Mouse (Mus musculus) midbrain, embryonic 15.5 days (tissue): ENCODE results near the gene Fbxw4. TPM values are rescaled to one million over a fixed set of nuclear protein-coding genes. Genes with fewer than 3 reads are reported as not detected.

Experiments used
- ATAC-seq: fragments of 200-750 bp; cut with Nextera tagmentation; replicated peaks from 2 replicates; pipeline ENCODE4 v1.8.0; 2017; ENCODE audit warnings: moderate TSS enrichment
- H3K27ac ChIP-seq: fragments of 300-500 bp; sonication (generic); 2 replicates; pipeline ENCODE4 v1.5.1; 2015; ENCODE audit warnings: mild to moderate bottlenecking, inconsistent platforms
- H3K27me3 ChIP-seq: fragments of 300-500 bp; sonication (generic); replicated peaks from 2 replicates; pipeline ENCODE4 v1.6.1; 2015; ENCODE audit warnings: inconsistent platforms
- H3K36me3 ChIP-seq: fragments of 300-500 bp; sonication (generic); replicated peaks from 2 replicates; pipeline ENCODE4 v1.6.1; 2015; ENCODE audit warnings: inconsistent platforms
- H3K4me1 ChIP-seq: fragments of 300-500 bp; sonication (generic); 2 replicates; pipeline ENCODE4 v1.6.1; 2015; ENCODE audit warnings: inconsistent platforms
- H3K4me2 ChIP-seq: fragments of 300-500 bp; sonication (generic); 2 replicates; pipeline ENCODE4 v1.6.1; 2015; ENCODE audit warnings: inconsistent platforms, mild to moderate bottlenecking, moderate library complexity
- H3K4me3 ChIP-seq: fragments of 300-500 bp; sonication (generic); 2 replicates; pipeline ENCODE4 v1.5.1; 2015; ENCODE audit warnings: mild to moderate bottlenecking, inconsistent platforms
- H3K9ac ChIP-seq: fragments of 300-500 bp; sonication (generic); 2 replicates; pipeline ENCODE4 v1.6.1; 2015; ENCODE audit warnings: mild to moderate bottlenecking, inconsistent platforms
- H3K9me3 ChIP-seq: fragments of 300-500 bp; sonication (generic); 2 replicates; pipeline ENCODE4 v1.6.1; 2016; ENCODE audit warnings: inconsistent platforms
- WGBS: fragments of 180-500 bp; shearing (Covaris S2); methylation state at CpG from one replicate; pipeline ENCODE4 v1.1.7; 2015; ENCODE audit warnings: mixed read lengths; 5-methylcytosine and 5-hydroxymethylcytosine counted together
- polyA plus RNA-seq: library from polyadenylated mRNA; unstranded; fragments of >200 nt; fragmentation: Nextera tagmentation; extraction: Ambion mirVana; gene quantifications from 2 replicates; pipeline ENCODE4 v1.2.1, GENCODE M21; 2015

The Fbxw4 gene
- polyA plus RNA-seq, 1 experiment from 2014 or later, result 6.1 TPM

DNA sequence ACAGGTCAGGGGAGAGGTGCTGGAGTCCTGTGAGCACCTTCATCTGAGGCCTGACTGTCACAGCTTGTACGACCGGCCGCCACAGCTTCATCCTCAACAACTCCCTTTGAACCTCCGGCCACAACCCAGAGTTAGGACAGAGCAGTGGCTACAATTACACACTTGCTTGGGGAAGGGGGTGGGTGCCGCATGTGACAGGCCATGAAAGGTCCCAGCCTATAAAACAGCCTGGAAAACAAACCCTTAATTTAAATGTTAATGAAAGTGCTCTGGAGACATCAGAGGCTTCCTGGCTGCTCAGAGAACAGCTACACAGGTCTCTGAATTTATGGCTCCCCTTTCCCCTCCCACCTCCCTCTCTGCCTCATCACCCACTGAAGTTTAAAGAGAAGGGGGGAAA is 38.0 kb downstream of the Fbxw4 start:
- no peak for ATAC-seq
- no peaks in the 10 kb centered on the region for H3K9me3 ChIP-seq
- H3K36me3 ChIP-seq, result no peaks in the 10 kb centered on the region
- no peaks in the 10 kb centered on the region for H3K27me3 ChIP-seq
- H3K4me3 ChIP-seq, result no peak overlapping the region
- no peak overlapping the region for H3K27ac ChIP-seq
- H3K4me1 ChIP-seq, result peaks cover 3% of the 10 kb centered on the region; the same call in 1 of the 2 replicates
- H3K4me2 ChIP-seq, result no peak overlapping the region
- no peak overlapping the region for H3K9ac ChIP-seq
- WGBS, result 38% methylated on average over 5 of the region's 5 CpGs

DNA sequence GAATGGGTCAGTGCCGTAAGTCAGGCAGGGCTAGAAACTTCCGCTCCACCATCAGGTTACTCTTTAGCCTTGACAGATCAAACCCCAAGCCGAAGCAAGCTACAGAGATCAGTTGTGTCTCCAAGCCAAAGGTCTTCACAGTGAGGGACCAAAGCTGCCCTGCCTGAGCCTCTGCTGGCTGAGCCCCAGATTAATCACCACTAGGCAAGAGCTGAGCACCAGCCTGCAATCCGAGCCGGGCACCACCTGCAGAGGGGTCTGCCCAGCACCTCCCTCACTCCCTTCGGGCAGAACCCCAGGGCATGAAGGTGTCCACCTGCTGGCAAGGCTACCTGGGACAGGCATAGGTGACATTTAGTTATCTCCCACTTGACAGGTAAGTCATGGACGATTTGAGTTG is 39.1 kb downstream of the Fbxw4 start:
- H3K4me1 ChIP-seq, result peaks cover 14% of the 10 kb centered on the region
- no peaks in the 10 kb centered on the region for H3K36me3 ChIP-seq
- no peaks in the 10 kb centered on the region for H3K27me3 ChIP-seq
- no peak overlapping the region for H3K9ac ChIP-seq
- H3K4me2 ChIP-seq, result no peak overlapping the region
- 67% methylated on average over 7 of the region's 7 CpGs for WGBS
- no peak overlapping the region for H3K4me3 ChIP-seq
- no peaks in the 10 kb centered on the region for H3K9me3 ChIP-seq
- ATAC-seq, result no peak
- H3K27ac ChIP-seq, result no peak overlapping the region

DNA sequence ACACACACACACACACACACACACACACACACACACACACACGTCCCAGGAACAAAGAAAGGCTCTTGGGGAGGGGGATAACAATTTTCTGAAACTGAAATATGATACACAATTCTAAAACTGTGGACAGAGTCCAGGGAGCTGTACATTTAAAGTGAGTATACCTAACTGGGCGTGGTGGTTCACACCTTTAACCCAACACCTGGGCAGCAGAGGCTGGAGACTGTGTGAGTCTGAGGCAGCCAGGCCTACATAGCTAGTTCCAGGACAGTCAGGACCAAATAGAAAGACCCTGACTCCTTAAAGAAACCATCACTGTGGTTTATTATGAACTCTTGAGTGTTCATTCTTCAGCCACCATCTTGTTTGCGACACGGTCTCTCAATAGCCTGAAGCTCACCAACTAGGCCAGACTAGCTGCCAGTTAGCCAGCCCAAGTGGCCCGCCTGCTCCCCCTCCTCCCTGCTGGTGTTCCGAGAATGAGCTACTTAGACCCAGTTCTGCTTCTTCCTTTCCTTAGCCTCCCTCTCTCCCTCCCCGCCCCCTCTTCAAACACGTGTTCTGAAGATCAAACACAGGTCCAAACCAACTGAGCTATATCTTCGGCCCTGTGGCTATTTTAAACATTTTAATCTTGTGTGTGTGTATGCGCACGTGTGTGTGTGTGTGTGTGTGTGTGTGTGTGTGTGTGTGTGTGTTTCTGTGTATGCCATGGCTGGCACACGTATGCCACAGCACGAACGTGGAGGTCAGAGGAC is 40.2 kb downstream of the Fbxw4 start:
- Histone ChIP-seq H3K4me3 (no peak overlapping the region), H3K9ac (no peak overlapping the region), H3K36me3 (no peaks in the 10 kb centered on the region), H3K27ac (no peak overlapping the region), H3K4me2 (no peak overlapping the region), H3K9me3 (no peaks in the 10 kb centered on the region), H3K4me1 (peaks cover 25% of the 10 kb centered on the region), H3K27me3 (no peaks in the 10 kb centered on the region)
- no peak for ATAC-seq
- 84% methylated on average over 14 of the region's 14 CpGs for WGBS

DNA sequence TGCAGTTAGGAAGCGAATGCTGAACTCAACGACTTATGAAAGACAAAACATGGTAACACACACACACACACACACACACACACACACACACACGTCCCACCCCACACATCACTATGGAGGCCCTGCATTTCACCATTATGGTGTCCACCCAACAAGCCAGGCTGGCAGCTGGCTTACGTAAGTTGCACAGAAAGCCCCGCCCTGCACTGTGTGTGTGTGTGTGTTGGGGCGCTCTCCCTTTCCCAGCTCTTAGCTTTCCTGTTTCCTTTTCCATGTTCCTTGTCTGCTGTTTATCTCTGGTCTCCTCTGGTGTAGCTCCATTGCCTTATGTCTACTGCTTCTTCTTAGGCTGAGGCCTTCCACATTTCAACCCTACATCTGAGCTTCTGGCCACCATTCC is 41.9 kb downstream of the Fbxw4 start:
- 91% methylated on average over 6 of the region's 6 CpGs for WGBS
- no peaks in the 10 kb centered on the region for H3K36me3 ChIP-seq
- ATAC-seq, result no peak
- no peaks in the 10 kb centered on the region for H3K9me3 ChIP-seq
- no peak overlapping the region for H3K9ac ChIP-seq
- no peak overlapping the region for H3K4me3 ChIP-seq
- no peak overlapping the region for H3K4me2 ChIP-seq
- H3K27me3 ChIP-seq, result no peaks in the 10 kb centered on the region
- H3K27ac ChIP-seq, result no peak overlapping the region
- peaks cover 27% of the 10 kb centered on the region for H3K4me1 ChIP-seq

DNA sequence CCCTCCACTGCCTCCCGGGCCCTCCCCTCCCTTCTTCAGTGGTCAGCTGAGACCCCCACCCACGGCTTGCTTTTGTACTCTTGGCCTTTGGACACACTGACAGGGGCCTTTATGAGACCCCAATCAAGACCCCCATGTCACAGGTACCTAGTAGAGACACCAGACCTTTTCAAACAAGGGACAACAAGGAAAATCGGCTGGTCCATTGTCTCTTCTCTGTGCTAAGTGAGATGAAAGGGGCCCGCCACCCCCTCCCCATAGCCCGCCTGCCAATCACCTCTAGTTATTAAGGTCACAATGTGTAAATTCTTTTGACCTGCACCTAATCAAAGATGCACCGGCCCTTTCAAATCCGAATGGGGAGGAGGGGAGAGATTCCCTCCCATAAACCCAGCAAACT is 43.4 kb downstream of the Fbxw4 start:
- no peaks in the 10 kb centered on the region for H3K36me3 ChIP-seq
- no peak overlapping the region for H3K4me3 ChIP-seq
- ATAC-seq, result no peak
- no peaks in the 10 kb centered on the region for H3K9me3 ChIP-seq
- no peaks in the 10 kb centered on the region for H3K27me3 ChIP-seq
- no peak overlapping the region for H3K4me2 ChIP-seq
- H3K27ac ChIP-seq, result no peak overlapping the region
- 12% methylated on average over 7 of the region's 7 CpGs for WGBS
- no peak overlapping the region for H3K9ac ChIP-seq
- peaks cover 27% of the 10 kb centered on the region for H3K4me1 ChIP-seq

DNA sequence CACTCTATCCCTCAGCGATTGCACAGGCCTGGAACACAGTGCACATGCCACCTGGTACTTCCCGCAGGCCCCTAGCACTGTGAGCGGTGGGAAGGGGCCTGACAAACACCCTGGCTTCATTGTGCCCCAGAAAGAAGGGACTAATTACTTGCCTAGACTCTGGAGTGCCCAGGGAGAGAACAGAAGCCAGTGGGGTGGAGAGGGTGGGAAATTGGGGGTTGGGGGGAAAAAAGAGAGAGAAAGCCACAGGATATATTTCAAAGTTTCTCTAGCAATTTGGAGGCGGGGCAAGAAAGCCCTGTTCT is 43.9 kb downstream of the Fbxw4 start:
- no peak overlapping the region for H3K4me3 ChIP-seq
- H3K27ac ChIP-seq, result no peak overlapping the region
- no peaks in the 10 kb centered on the region for H3K27me3 ChIP-seq
- H3K36me3 ChIP-seq, result no peaks in the 10 kb centered on the region
- no peaks in the 10 kb centered on the region for H3K9me3 ChIP-seq
- peaks cover 27% of the 10 kb centered on the region for H3K4me1 ChIP-seq
- no peak overlapping the region for H3K9ac ChIP-seq
- no peak for ATAC-seq
- WGBS, result 27% methylated on average over 4 of the region's 4 CpGs
- H3K4me2 ChIP-seq, result no peak overlapping the region

DNA sequence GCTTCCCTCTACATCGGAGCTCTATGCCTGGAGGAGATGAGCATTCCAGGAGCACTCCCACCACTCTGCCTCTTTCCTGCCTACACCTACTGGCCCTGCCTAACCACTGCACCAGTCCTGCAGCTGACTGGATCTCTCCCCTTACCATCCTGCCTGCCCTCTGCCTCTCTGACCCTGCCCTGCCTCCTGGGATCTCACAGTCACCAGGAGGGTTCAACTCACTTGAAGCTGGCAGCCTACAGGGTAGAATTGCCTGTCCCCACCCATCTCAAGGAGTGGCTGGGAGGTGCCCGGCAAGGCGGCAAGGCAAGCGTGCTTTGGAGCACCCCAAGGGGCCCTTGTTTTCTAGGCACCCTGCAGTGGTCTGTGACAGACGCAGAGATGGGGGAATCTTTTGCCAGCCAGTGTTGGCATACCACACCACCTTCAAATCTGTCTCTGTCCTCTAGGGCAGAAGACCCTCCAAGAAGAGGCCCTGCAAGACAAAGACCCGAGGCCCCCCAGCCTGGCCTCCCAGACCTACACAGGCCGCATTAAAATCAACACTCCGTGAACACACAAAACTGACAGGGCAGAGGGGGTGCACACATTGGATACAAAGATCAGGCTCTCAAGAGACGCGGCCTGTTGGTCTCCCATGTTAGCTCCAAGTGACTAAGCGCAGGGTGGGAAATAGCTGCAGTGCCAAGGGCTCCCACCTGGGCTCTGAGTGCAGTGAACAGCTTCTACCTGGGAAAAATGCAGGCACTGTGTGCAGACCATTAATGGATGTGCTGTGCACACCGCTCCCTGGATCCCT is 44.5 kb downstream of the Fbxw4 start:
- WGBS, result 34% methylated on average over 12 of the region's 12 CpGs
- Histone ChIP-seq H3K9me3 (no peaks in the 10 kb centered on the region), H3K36me3 (no peaks in the 10 kb centered on the region), H3K27ac (0 out of 2 replicates have a peak overlapping the region, but pooled peaks have one; percentile 11), H3K4me3 (no peak overlapping the region), H3K4me2 (no peak overlapping the region), H3K4me1 (peaks cover 27% of the 10 kb centered on the region), H3K27me3 (no peaks in the 10 kb centered on the region), H3K9ac (no peak overlapping the region)
- ATAC-seq, result peak; percentile 37; the same call in 1 of the 2 replicates

DNA sequence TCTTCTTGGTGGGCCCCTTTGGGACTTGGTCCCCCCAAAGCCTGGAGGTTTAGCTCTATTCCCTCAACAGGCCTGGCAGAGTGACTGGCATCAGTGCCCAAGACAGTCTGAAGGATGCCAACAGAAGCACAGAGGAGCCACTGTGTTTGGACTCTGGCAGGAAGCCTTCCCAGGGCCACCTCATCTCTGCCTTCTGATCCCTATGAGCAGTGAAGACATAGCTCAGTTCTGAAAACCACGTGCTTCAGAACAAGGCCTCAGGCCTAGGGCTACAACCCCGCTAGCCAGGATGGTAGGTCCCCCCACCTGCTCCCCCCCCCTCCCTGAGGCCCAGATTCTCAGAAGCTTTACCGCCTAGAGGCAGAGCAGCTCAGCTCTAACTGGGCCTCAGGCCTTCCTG is 45.2 kb downstream of the Fbxw4 start:
- ATAC-seq, result peak; percentile 42; the same call in 1 of the 2 replicates
- Histone ChIP-seq H3K27me3 (no peaks in the 10 kb centered on the region), H3K27ac (0 out of 2 replicates have a peak overlapping the region, but pooled peaks have one; percentile 11), H3K9ac (no peak overlapping the region), H3K36me3 (no peaks in the 10 kb centered on the region), H3K9me3 (no peaks in the 10 kb centered on the region), H3K4me2 (no peak overlapping the region), H3K4me1 (peaks cover 27% of the 10 kb centered on the region), H3K4me3 (no peak overlapping the region)
- 41% methylated on average over 3 of the region's 3 CpGs for WGBS

DNA sequence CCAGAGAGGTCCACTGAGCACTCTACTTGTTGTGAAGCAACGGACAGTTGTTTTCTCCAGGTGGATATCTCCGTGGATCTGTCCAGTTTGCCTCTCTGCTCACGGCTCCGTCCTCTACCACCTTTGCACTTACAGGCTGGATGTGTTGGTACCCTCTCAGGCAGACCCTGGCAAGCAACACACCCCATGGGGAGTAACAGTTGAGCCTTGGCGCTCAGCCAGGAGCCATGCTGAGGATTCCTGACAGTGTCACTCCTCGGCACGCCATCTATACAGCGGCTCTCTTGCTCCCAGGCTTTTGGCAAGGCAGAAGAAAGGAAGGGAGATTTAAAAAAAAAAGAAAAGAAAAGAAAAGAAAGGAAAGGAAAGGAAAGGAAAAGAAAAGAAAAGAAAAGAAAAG is 45.7 kb downstream of the Fbxw4 start:
- H3K9ac ChIP-seq, result no peak overlapping the region
- no peak for ATAC-seq
- H3K4me2 ChIP-seq, result no peak overlapping the region
- 53% methylated on average over 8 of the region's 8 CpGs for WGBS
- H3K4me3 ChIP-seq, result no peak overlapping the region
- no peaks in the 10 kb centered on the region for H3K9me3 ChIP-seq
- H3K27me3 ChIP-seq, result no peaks in the 10 kb centered on the region
- H3K27ac ChIP-seq, result no peak overlapping the region
- H3K4me1 ChIP-seq, result peaks cover 27% of the 10 kb centered on the region
- H3K36me3 ChIP-seq, result no peaks in the 10 kb centered on the region

DNA sequence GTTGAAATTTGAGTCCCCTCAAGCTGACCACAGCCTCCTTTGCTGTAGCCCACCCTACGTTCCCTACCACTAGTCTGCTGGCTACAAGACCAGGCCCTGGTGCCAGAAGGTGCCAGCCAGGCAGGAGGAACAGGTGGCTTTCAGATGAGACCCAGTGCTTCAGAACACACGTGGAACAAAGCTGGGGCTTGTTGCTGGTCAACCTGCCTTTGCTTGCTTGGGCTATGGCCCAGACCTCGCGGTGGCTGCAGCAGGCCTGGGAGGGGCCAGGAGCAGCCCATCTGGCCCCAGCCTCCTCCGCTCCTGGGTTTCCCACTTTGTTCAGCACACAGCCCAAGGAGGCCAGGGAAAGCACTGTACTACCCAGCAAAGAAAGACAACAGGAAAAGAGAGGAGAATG is 49.3 kb downstream of the Fbxw4 start:
- WGBS, result 89% methylated on average over 5 of the region's 5 CpGs
- Histone ChIP-seq H3K4me3 (no peak overlapping the region), H3K27me3 (no peaks in the 10 kb centered on the region), H3K4me2 (no peak overlapping the region), H3K4me1 (peaks cover 20% of the 10 kb centered on the region), H3K27ac (no peak overlapping the region), H3K9me3 (no peaks in the 10 kb centered on the region), H3K36me3 (no peaks in the 10 kb centered on the region), H3K9ac (no peak overlapping the region)
- ATAC-seq, result no peak

DNA sequence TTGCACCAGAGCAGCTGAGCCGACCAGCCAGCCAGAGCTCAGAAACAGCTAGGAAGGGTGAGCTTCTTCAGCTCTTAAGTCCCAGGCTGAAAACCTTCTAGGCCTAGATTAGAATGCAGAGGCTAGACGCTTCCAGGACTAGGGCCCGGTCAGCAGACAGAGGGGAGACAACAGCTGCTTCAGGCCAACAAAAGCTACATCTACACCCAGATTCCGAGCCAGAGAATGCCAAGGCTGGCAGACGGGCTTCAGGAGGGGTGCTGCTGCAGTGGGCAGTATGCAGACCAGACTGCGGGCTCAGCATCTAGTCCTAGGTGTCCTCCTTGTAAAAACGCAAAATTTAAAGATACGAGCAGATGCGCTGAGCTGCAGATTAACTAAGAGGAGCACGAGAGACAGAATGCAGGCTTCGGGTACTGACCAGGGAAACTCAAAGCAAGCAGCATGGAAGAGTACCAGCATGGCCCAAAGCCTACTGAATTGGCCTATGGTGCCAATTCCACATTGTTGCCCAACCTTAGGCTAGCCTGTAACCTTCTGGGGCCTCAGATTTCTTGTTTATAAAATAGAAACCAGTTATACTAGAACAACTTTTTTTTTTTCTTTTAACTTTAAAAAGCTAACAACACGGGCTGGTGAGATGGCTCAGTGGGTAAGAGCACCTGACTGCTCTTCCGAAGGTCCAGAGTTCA is 51.3 kb downstream of the Fbxw4 start:
- no peak for ATAC-seq
- H3K9me3 ChIP-seq, result no peaks in the 10 kb centered on the region
- H3K9ac ChIP-seq, result no peak overlapping the region
- H3K27me3 ChIP-seq, result no peaks in the 10 kb centered on the region; the same call in 1 of the 2 replicates
- no peak overlapping the region for H3K4me2 ChIP-seq
- peaks cover 9% of the 10 kb centered on the region for H3K4me1 ChIP-seq
- H3K27ac ChIP-seq, result no peak overlapping the region
- 83% methylated on average over 13 of the region's 13 CpGs for WGBS
- H3K36me3 ChIP-seq, result no peaks in the 10 kb centered on the region
- H3K4me3 ChIP-seq, result no peak overlapping the region

DNA sequence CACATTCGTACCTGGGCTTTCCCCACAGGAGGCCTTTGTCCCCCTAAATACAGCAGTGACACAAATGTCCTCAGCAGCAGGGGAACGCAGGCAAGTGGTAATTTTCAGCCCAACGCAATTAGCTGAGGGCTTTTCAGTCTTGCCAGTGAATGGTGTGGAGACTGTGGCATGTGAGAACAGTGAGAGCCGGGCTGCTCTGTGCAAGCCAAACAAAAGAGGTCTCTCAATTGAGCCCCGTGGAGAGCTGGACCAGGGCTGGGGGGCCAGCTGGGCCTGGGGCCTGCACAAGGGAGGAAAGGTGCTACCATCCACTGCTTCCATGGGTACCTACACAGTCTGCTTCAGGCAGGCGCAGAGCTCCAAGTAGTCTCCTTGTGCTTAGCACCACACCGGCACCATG is 52.6 kb downstream of the Fbxw4 start:
- H3K9me3 ChIP-seq, result no peaks in the 10 kb centered on the region
- H3K4me1 ChIP-seq, result peaks cover 9% of the 10 kb centered on the region
- no peak overlapping the region for H3K4me2 ChIP-seq
- no peak overlapping the region for H3K27ac ChIP-seq
- no peaks in the 10 kb centered on the region; the same call in 1 of the 2 replicates for H3K27me3 ChIP-seq
- no peak overlapping the region for H3K4me3 ChIP-seq
- 0 out of 2 replicates have a peak, but pooled peaks have one; percentile 39 for ATAC-seq
- no peaks in the 10 kb centered on the region for H3K36me3 ChIP-seq
- WGBS, result 15% methylated on average over 7 of the region's 7 CpGs
- H3K9ac ChIP-seq, result no peak overlapping the region
